Mouse (Mus musculus) cortical plate, adult 2 months (tissue): ENCODE results near the gene Rpl35.
A peak's percentile ranks its signal among the peaks of the same experiment; 100 is the strongest.

Experiments used
- CTCF ChIP-seq: fragments of 200-500 bp; IDR thresholded peaks from 2 replicates; pipeline ENCODE4 v1.5.1; 2011; ENCODE audit warnings: mild to moderate bottlenecking, control low read depth, low read length; ENCODE audit not compliant: insufficient read depth; ENCODE audit errors: extremely low read depth
- POLR2A ChIP-seq: fragments of 200-500 bp; IDR thresholded peaks from 2 replicates; pipeline ENCODE4 v1.6.1; 2011; ENCODE audit warnings: mild to moderate bottlenecking, low read length, control low read depth; ENCODE audit not compliant: insufficient read depth; ENCODE audit errors: extremely low read depth

- TF ChIP-seq POLR2A (peak; percentile 49; the same call in 1 of the 2 replicates), CTCF (no peak)
Measured at GRCm38 (mm10) chr2:39004880-39005435, 466 bp downstream of the Rpl35 start, which contains the start of gene Arpc5l.
